Mouse (Mus musculus): ENCODE results near the gene Tcp11l2.
A peak's percentile ranks its signal among the peaks of the same experiment; 100 is the strongest.

Tcp11l2 gene

DNA sequence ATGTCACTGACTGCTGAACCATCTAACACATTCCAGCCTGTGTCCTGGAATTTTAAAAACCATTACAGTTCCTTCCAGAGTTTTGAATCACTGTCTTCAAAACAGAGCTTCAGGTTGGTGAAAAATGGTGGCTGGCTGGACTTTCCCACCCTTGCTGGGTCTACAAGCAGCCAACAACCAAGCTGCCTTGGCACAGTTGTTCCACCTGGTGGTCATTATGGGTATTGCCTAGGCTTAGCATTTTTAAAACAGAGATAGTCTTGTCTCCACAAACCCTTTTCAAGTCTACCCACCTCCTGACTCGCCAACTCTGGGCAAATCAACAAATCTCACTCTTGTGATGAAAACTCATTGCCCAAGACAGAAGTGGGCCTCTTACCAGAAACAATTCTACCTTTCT, 17.9 kb upstream of the Tcp11l2 start:
- no peak for DNase-seq (ENCODE audit: low spot score)

- DNase-seq (ENCODE audit: low spot score) = no peak
Observed at GRCm38 (mm10) chr10:84559986-84560385, 16.4 kb upstream of the Tcp11l2 start.

DNA sequence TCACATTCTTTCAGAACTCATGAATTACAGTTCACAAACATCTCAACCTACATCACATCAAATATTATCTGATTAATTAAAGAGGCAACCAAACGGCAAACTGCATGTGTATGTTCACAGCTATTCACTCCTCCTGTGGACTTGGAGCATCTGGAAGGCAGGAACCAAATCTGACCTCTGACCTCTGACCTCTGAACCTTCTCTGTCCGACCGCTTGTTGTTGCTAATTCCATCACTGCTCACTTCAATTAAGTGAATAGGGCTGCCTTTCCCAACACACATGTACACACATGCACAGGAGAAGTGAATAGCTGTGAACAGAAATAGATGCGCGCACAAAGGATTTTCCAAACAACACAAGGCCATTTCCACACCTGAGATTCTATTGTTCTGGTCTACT, 14.3 kb upstream of the Tcp11l2 start:
- DNase-seq (ENCODE audit: low spot score) = no peak

DNA sequence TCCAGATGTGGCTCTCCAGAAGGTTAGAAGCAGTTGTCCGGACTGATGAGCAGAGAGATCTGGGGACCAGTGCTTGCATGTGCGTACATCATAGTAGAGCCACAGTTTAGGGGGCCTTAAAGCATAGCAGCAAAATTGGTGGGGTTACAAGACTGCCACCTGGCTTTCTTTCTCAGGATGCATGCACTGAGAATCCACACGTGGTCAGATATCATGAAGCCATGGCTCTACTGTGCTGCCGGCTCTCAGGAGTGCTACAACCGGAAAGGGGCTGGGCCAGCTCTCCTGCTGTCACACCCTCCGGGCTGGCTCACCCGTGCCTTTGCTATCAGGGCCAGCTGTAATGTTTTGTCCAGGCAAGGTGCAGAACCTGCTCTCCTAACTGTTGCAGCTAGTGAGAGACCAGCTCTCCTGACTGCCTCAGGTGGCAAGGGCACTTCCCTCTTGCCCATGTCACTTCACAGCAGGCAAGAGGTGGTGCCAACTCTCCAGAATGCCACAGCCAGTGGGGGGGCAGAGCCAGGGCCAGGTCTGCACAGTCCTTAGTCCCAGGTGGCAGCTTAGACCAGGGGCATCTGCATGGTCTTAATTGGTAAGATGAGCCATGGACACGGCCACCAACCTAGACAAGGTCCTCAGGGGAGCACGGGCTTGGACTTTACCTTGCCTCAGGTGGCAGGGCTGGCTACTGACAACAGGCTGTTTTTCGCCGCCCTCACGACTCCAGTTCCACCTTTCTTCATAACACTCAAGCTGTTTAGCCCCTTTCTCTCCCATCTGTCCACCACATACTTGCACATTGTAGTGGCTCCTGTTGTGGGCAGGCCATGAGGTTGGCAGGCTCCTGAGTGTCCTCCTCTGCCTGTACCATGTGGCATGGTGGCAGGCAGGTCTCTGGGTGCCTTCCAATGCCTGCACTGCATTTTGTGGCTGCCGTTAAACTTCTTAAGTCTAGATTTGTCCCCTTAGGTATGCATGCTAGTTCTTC, 13.6 kb upstream of the Tcp11l2 start:
- no peak for DNase-seq (ENCODE audit: low spot score)

DNA sequence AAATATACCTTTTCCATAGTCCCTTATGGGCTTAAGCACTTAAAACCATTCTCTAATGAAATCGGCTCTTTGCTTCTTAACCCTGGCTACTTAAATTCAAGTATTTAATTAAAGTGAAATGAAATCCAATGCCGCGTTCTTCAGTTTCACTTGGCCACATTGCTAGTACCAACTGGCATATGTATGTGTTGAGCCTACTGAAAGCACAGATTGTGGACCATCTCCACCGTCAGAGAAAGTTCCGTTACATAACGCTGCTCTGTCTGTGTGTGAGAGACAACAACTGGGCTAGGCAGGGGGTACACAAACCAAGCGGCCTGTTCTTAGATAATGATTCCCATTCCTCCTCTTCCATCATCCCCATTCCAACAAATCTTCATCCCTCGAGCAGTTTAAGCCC, 12.0 kb upstream of the Tcp11l2 start:
- no peak for DNase-seq (ENCODE audit: low spot score)

GRCm38 (mm10) chr10:84571052-84571639, 5.3 kb upstream of the Tcp11l2 start:
- DNase-seq (ENCODE audit: low spot score) = no peak

GRCm38 (mm10) chr10:84573671-84574420, 2.6 kb upstream of the Tcp11l2 start:
- no peak for DNase-seq (ENCODE audit: low spot score)

- no peak for DNase-seq (ENCODE audit: low spot score)
Observed at GRCm38 (mm10) chr10:84576029-84576394, 414 bp upstream of the Tcp11l2 start.

- peak; percentile 72 for DNase-seq (ENCODE audit: low spot score)
Observed at GRCm38 (mm10) chr10:84577071-84577727, 773 bp downstream of the Tcp11l2 start.

DNA sequence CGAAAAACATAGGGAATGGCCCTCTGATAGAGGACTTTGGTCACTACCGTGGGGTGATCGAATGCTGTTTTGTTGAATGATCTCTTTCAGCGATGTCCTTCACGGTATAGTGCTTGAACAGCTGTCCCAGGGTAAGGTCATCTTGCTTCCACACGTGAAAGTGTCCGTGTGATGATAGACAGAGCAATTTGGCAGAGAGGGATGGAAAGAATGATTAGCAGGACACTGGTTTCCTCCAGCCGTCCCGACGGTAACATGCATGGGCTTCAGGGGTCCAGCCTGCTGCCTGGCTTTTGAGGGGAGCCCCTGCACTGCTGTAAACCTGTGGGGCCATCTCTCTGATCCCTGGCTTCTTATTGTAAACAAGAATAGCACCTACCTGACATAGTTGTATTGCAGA, 2.3 kb downstream of the Tcp11l2 start:
- DNase-seq (ENCODE audit: low spot score) = no peak

- DNase-seq (ENCODE audit: low spot score) = no peak
Observed at GRCm38 (mm10) chr10:84579527-84579926, 3.1 kb downstream of the Tcp11l2 start.

GRCm38 (mm10) chr10:84581191-84581590, 4.8 kb downstream of the Tcp11l2 start:
- DNase-seq (ENCODE audit: low spot score) = peak; percentile 20

- DNase-seq (ENCODE audit: low spot score) = no peak
Observed at GRCm38 (mm10) chr10:84582236-84582635, 5.8 kb downstream of the Tcp11l2 start.

GRCm38 (mm10) chr10:84584451-84585293, 8.2 kb downstream of the Tcp11l2 start:
- no peak for DNase-seq (ENCODE audit: low spot score)

DNA sequence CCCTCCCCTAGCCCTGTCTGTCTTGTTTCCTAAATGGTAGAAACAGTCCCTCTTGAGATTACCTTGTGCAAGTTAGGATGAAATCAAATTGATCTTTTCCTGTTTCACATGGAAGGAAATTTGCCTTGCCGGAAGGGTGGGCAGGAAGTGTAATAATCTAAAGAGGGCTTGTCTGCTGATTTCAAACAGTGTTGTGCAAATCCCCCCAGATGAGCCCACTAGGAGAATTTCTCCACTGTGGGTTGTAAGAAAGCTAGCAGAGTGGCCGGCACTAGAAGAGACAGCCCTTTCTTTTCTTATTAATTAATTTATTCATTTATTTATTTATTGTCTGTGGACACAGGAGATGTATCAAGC, 8.8 kb downstream of the Tcp11l2 start:
- DNase-seq (ENCODE audit: low spot score) = no peak

DNA sequence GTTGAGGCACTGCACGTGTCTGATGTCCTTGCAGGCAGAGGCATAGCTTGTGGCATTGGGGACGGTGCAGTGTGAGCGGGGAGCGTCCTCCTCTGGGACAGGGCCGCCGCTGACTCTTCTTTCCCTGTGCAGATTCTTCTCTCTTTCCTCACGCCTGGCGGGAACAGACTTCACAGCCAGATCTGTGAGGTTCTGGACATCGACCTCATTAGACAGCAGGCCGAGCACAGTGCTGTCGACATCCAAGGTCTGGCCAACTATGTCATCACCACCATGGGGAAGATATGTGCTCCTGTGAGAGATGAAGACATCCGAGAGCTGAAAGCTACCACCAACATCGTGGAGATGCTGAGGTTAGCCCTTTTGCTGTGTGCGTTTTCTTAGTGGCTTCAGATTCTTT, 14.5 kb downstream of the Tcp11l2 start:
- DNase-seq (ENCODE audit: low spot score) = no peak

GRCm38 (mm10) chr10:84591640-84592148, 15.3 kb downstream of the Tcp11l2 start:
- DNase-seq (ENCODE audit: low spot score) = no peak

- no peak for DNase-seq (ENCODE audit: low spot score)
Observed at GRCm38 (mm10) chr10:84592745-84593144, 16.3 kb downstream of the Tcp11l2 start.

DNA sequence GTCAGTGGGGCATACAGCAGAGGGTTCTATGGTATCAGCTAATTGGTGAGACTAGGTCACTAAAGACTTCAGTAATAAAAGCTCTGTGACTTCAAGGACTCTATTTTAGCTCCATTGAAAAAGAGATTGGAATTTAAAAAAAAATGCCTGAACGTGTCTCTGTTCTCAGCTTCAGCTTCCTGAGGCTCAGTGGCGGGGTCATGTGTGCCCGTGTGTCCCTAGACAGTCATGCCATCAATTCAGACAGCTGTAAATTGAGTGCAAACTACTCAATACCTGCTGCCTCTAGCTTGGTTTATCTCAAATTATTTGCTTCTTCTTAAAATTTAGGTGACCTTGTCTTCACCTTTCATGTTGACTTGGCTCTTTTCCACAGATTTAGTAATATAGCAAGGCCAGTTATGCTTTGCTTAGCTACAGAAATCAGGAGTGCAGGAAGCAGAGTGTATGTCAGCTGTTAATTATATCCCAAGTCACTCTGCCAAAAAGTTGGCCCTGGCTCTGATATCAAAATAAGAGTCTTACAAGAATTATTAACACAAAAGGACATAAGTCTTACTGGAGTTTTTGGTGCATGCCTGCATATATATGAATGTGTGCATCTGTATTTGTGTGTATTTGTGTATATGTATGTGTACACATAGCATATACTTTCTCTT, 20.8 kb downstream of the Tcp11l2 start:
- no peak for DNase-seq (ENCODE audit: low spot score)

DNA sequence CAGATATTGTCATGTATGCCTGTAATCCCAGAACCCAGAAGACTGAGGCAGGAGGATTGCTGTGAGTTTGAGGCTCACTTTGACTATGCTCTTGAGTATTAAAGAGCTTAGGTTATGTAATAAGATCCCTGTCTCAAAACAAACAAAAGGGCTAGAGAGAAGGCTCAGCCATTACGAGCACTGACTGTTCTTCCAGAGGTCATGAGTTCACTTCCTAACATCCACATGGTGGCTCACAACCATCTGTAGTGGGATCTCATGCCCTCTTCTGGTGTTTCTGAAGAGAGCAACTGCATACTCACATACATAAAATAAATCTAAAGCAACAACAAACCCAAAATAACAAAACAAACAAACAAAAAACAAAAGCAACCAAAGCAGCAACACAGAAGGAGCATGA, 21.7 kb downstream of the Tcp11l2 start:
- DNase-seq (ENCODE audit: low spot score) = no peak

GRCm38 (mm10) chr10:84600136-84600535, 23.7 kb downstream of the Tcp11l2 start:
- DNase-seq (ENCODE audit: low spot score) = peak; percentile 37
